Mouse (Mus musculus) left cerebral cortex, adult 8-10 months (tissue): ENCODE measurements around the gene Dnajc16. TPM values are rescaled to one million over a fixed set of nuclear protein-coding genes. Genes with fewer than 3 reads are reported as not detected.
A peak's percentile ranks its signal among the peaks of the same experiment; 100 is the strongest.

Experiments
- DNase-seq, 2 experiments: peaks; one replicate each; pipeline ENCODE4 v3.0.0; 2022; ENCODE audit warnings: low spot score in 2 of 2
- total RNA-seq, 4 experiments: library from RNA; stranded (reverse); gene quantifications; 2 replicates each; pipeline ENCODE4 v1.2.4; 2022

The Dnajc16 gene
- total RNA-seq, 4 experiments from 2014 or later, result 42.6 to 43.8 (median 42.8) TPM

- no peak for DNase-seq
Measured at GRCm38 (mm10) chr4:141765008-141765407, 25.7 kb downstream of the Dnajc16 start.

GRCm38 (mm10) chr4:141763476-141763875, 27.3 kb downstream of the Dnajc16 start:
- DNase-seq, result no peak

- no peak for DNase-seq
Measured at GRCm38 (mm10) chr4:141762102-141762598, 28.6 kb downstream of the Dnajc16 start.

- no peak for DNase-seq
Measured at GRCm38 (mm10) chr4:141760942-141761341, 29.8 kb downstream of the Dnajc16 start.

GRCm38 (mm10) chr4:141758874-141759542, 31.7 kb downstream of the Dnajc16 start:
- no peak for DNase-seq

- no peak for DNase-seq
Measured at GRCm38 (mm10) chr4:141757124-141757523, 33.6 kb downstream of the Dnajc16 start.

- no peak for DNase-seq
Measured at GRCm38 (mm10) chr4:141755375-141755930, 35.3 kb downstream of the Dnajc16 start.

- DNase-seq, result no peak
Measured at GRCm38 (mm10) chr4:141752076-141752421, 38.7 kb downstream of the Dnajc16 start.

- DNase-seq, result no peak
Measured at GRCm38 (mm10) chr4:141751419-141752075, 39.2 kb downstream of the Dnajc16 start.

GRCm38 (mm10) chr4:141750826-141751225, 39.9 kb downstream of the Dnajc16 start:
- no peak for DNase-seq

GRCm38 (mm10) chr4:141749557-141749956, 41.2 kb downstream of the Dnajc16 start:
- no peak for DNase-seq

- no peak for DNase-seq
Measured at GRCm38 (mm10) chr4:141746578-141747346, 44.0 kb downstream of the Dnajc16 start, which contains the start of gene Agmat. Gene Agmat (plus strand): TSS chr4:141746672.

- no peak for DNase-seq
Measured at GRCm38 (mm10) chr4:141742381-141742780, 48.4 kb downstream of the Dnajc16 start.

GRCm38 (mm10) chr4:141741856-141742255, 48.9 kb downstream of the Dnajc16 start:
- no peak for DNase-seq

GRCm38 (mm10) chr4:141738015-141738414, 52.7 kb downstream of the Dnajc16 start:
- DNase-seq, result no peak

GRCm38 (mm10) chr4:141736856-141737255, 53.9 kb downstream of the Dnajc16 start:
- DNase-seq, result no peak

GRCm38 (mm10) chr4:141735206-141735560, 55.5 kb downstream of the Dnajc16 start:
- DNase-seq, result no peak

- DNase-seq, result peak; percentile 77 to 96
Measured at GRCm38 (mm10) chr4:141734446-141735205, 56.1 kb downstream of the Dnajc16 start.

- DNase-seq, result no peak
Measured at GRCm38 (mm10) chr4:141731766-141732165, 59.0 kb downstream of the Dnajc16 start.

- peak in 1 of 2 experiments; percentile 69 for DNase-seq
Measured at GRCm38 (mm10) chr4:141730401-141730800, 60.3 kb downstream of the Dnajc16 start.

- DNase-seq, result no peak
Measured at GRCm38 (mm10) chr4:141729266-141729665, 61.5 kb downstream of the Dnajc16 start.
